Mouse (Mus musculus) heart, adult 18-20 months (tissue): ENCODE measurements around the gene Ptcra. TPM values are rescaled to one million over a fixed set of nuclear protein-coding genes. Genes with fewer than 3 reads are reported as not detected.
"Not testable (repeated sequence)": the region's sequence is repeated elsewhere in the genome, so short reads cannot be mapped to it uniquely, and the experiment has no call there.

Experiments used
- DNase-seq, 2 experiments: peaks; one replicate each; pipeline ENCODE4 v3.0.0; 2021 to 2022; ENCODE audit warnings: mixed read lengths in 1 of 2
- long read RNA-seq, 2 experiments: library from polyadenylated mRNA; stranded (forward); transcript quantifications; one replicate each; pipeline ENCODE4 v2.0.0; 2021
- total RNA-seq, 2 experiments: library from RNA; stranded (reverse); gene quantifications; 2 replicates each; pipeline ENCODE4 v1.2.3; 2021

Gene Ptcra
- not detected for total RNA-seq
- long read RNA-seq, experiment 1, partial matches to known transcripts, result 0 of 1 reads
- long read RNA-seq, experiment 1, other reads (novel, unspliced or antisense), result 1 of 1 reads
- long read RNA-seq, experiment 2, partial matches to known transcripts, result 0 of 1 reads
- long read RNA-seq, experiment 2, other reads (novel, unspliced or antisense), result 1 of 1 reads

GRCm38 (mm10) chr17:46763544-46763943 is at the start of gene Ptcra:
Ptcra (minus strand) TSS chr17:46763712.
- no peak for DNase-seq

- DNase-seq, result no peak
These were observed 48.9 kb upstream of the Ptcra start for GRCm38 (mm10) chr17:46812442-46812841.

GRCm38 (mm10) chr17:46810672-46811071 is 47.2 kb upstream of the Ptcra start:
- no peak for DNase-seq

GRCm38 (mm10) chr17:46809131-46809830 is 45.8 kb upstream of the Ptcra start:
- DNase-seq, result peak; percentile 58 to 64

- no peak for DNase-seq
These were observed 44.9 kb upstream of the Ptcra start for GRCm38 (mm10) chr17:46808376-46808775.

- no peak for DNase-seq
These were observed 38.2 kb upstream of the Ptcra start for GRCm38 (mm10) chr17:46801761-46802160.

GRCm38 (mm10) chr17:46799680-46800079 is 36.2 kb upstream of the Ptcra start:
- DNase-seq, result no peak

- no peak for DNase-seq
These were observed 33.9 kb upstream of the Ptcra start for GRCm38 (mm10) chr17:46797386-46797785.

- no peak for DNase-seq
These were observed 33.2 kb upstream of the Ptcra start for GRCm38 (mm10) chr17:46796743-46797142.

- no peak for DNase-seq
These were observed 29.5 kb upstream of the Ptcra start for GRCm38 (mm10) chr17:46792963-46793362.

GRCm38 (mm10) chr17:46787974-46788373 is 24.5 kb upstream of the Ptcra start:
- DNase-seq, result not testable (repeated sequence)

- no peak for DNase-seq
These were observed 23.4 kb upstream of the Ptcra start for GRCm38 (mm10) chr17:46786952-46787351.

GRCm38 (mm10) chr17:46783222-46783565 is 19.7 kb upstream of the Ptcra start:
- no peak for DNase-seq

- DNase-seq, result peak; percentile 95 to 96
These were observed 19.1 kb upstream of the Ptcra start, which contains the start of gene Rpl7l1 for GRCm38 (mm10) chr17:46782341-46783221. Rpl7l1 (minus strand) TSS chr17:46782672.

GRCm38 (mm10) chr17:46781876-46782275 is 18.4 kb upstream of the Ptcra start:
- no peak for DNase-seq

- no peak for DNase-seq
These were observed 12.6 kb upstream of the Ptcra start for GRCm38 (mm10) chr17:46776087-46776486.

GRCm38 (mm10) chr17:46775070-46775469 is 11.6 kb upstream of the Ptcra start:
- no peak for DNase-seq

GRCm38 (mm10) chr17:46774131-46774472 is 10.6 kb upstream of the Ptcra start:
- no peak for DNase-seq

- DNase-seq, result no peak
These were observed 10.0 kb upstream of the Ptcra start for GRCm38 (mm10) chr17:46773278-46774130.

- DNase-seq, result peak; percentile 91
These were observed 9.1 kb upstream of the Ptcra start, which contains the start of gene 2310039H08Rik for GRCm38 (mm10) chr17:46772404-46773277. 2310039H08Rik (plus strand) TSS chr17:46772635.

GRCm38 (mm10) chr17:46772038-46772403 is 8.5 kb upstream of the Ptcra start:
- no peak for DNase-seq
